Comparison of ENCODE assay signal across 8 mouse cellular contexts in genomic region chr7:141475805-141476158, GRCm38 (mm10). TPM values are rescaled to one million over a fixed set of nuclear protein-coding genes. Genes with fewer than 3 reads are reported as not detected.
DNase-seq lines count a peak whose midpoint lies in the region; ATAC-seq and TF ChIP-seq lines count a peak whose summit lies in the region.

No protein-coding gene starts in this region.

- H3K9ac ChIP-seq in CH12.LX (ENCODE audit: insufficient read depth, low read depth), result peak overlapping the region; percentile 40
- peak overlapping the region; percentile 86 for H3K9ac ChIP-seq in forebrain, embryonic 13.5 days
- peak overlapping the region; percentile 81 for H3K9ac ChIP-seq in liver, embryonic 15.5 days

- peak overlapping the region; percentile 53 for H3K4me2 ChIP-seq in CH12.LX (ENCODE audit: insufficient read depth, low read depth, poor library complexity, severe bottlenecking)
- peak overlapping the region; percentile 87 for H3K4me2 ChIP-seq in forebrain, embryonic 13.5 days
- peak overlapping the region; percentile 99 for H3K4me2 ChIP-seq in liver, embryonic 15.5 days

- peaks cover 20% of the 10 kb centered on the region for H3K36me3 ChIP-seq in heart, embryonic 10.5 days
- peaks cover 16 to 26% of the 10 kb centered on the region in 2 experiments for H3K36me3 ChIP-seq in CH12.LX (replicated peaks in 1 of 2; ENCODE audit: control insufficient read depth in 1 of 2, insufficient read depth in 1 of 2, low read length in 1 of 2)
- peaks cover 20% of the 10 kb centered on the region for H3K36me3 ChIP-seq in forebrain, embryonic 13.5 days (ENCODE audit: poor library complexity, severe bottlenecking)
- H3K36me3 ChIP-seq in liver, embryonic 15.5 days (replicated peaks), result peaks cover 24% of the 10 kb centered on the region

- no peaks in the 10 kb centered on the region for H3K27me3 ChIP-seq in heart, embryonic 10.5 days (ENCODE audit: insufficient read depth, poor library complexity, severe bottlenecking)
- peaks cover 9% of the 10 kb centered on the region for H3K27me3 ChIP-seq in CH12.LX (replicated peaks)
- peaks cover 27% of the 10 kb centered on the region for H3K27me3 ChIP-seq in forebrain, embryonic 13.5 days
- peaks cover 5% of the 10 kb centered on the region for H3K27me3 ChIP-seq in liver, embryonic 15.5 days

- ATAC-seq in forebrain, embryonic 13.5 days, result no peak
- ATAC-seq in liver, embryonic 15.5 days (ENCODE audit: insufficient read depth), result no peak

- no peak for TF ChIP-seq EP300 in CH12.LX (IDR thresholded peaks at IDR 0.05; ENCODE audit: low read length)

- TF ChIP-seq POLR2A in CH12.LX (IDR thresholded peaks at IDR 0.05; ENCODE audit: low read depth, low read length), result no peak

- intact Hi-C loops in left cerebral cortex, postnatal 10 days (cut with DNase I), result no loop called here

- peak overlapping the region; percentile 99 for H3K27ac ChIP-seq in heart, embryonic 10.5 days
- no peak overlapping the region for H3K27ac ChIP-seq in CH12.LX (ENCODE audit: insufficient read depth, low read depth)
- no peak overlapping the region for H3K27ac ChIP-seq in forebrain, embryonic 13.5 days
- H3K27ac ChIP-seq in liver, embryonic 15.5 days (replicated peaks), result peak overlapping the region; percentile 91

- H3K9me3 ChIP-seq in heart, embryonic 10.5 days, result no peaks in the 10 kb centered on the region
- no peaks in the 10 kb centered on the region for H3K9me3 ChIP-seq in CH12.LX (replicated peaks; ENCODE audit: low read length)
- no peaks in the 10 kb centered on the region for H3K9me3 ChIP-seq in forebrain, embryonic 13.5 days (replicated peaks)
- H3K9me3 ChIP-seq in liver, embryonic 15.5 days (replicated peaks), result no peaks in the 10 kb centered on the region

- peak overlapping the region; percentile 92 for H3K4me3 ChIP-seq in heart, embryonic 10.5 days
- peak overlapping the region; percentile 74 to 96 (median 89) for H3K4me3 ChIP-seq in CH12.LX (replicated peaks in 1 of 3; ENCODE audit: low read depth in 2 of 3, low read length in 2 of 3, poor library complexity in 1 of 3)
- peak overlapping the region; percentile 81 for H3K4me3 ChIP-seq in forebrain, embryonic 13.5 days
- H3K4me3 ChIP-seq in liver, embryonic 15.5 days (replicated peaks), result peak overlapping the region; percentile 74

- peaks cover 52% of the 10 kb centered on the region for H3K4me1 ChIP-seq in heart, embryonic 10.5 days
- peaks cover 13 to 43% of the 10 kb centered on the region in 2 experiments for H3K4me1 ChIP-seq in CH12.LX (ENCODE audit: control insufficient read depth in 1 of 2, insufficient read depth in 2 of 2)
- H3K4me1 ChIP-seq in forebrain, embryonic 13.5 days, result peaks cover 35% of the 10 kb centered on the region
- peaks cover 63% of the 10 kb centered on the region for H3K4me1 ChIP-seq in liver, embryonic 15.5 days (replicated peaks)

- in situ Hi-C loops in CH12.LX (cut with MboI; ENCODE audit: low pct_ligation_motif_present, low pct_unique_long_range_greater_than_20kb, low sequenced_read_pairs), result no loop called here

- no peak for TF ChIP-seq RAD21 in CH12.LX (IDR thresholded peaks at IDR 0.05; ENCODE audit: low read depth, low read length)

- WGBS in heart, embryonic 10.5 days, result under 1% methylated on average over 12 of the region's 12 CpGs
- 4% methylated on average over 12 of the region's 12 CpGs for WGBS in forebrain, embryonic 13.5 days
- WGBS in liver, embryonic 15.5 days (ENCODE audit: insufficient replicate concordance), result under 1% methylated on average over 12 of the region's 12 CpGs

- H3K79me2 ChIP-seq in CH12.LX (replicated peaks; ENCODE audit: control insufficient read depth, extremely low read depth, insufficient read depth, poor library complexity, severe bottlenecking), result peaks cover 22% of the 10 kb centered on the region

- no peak for DNase-seq in heart, embryonic 10.5 days (ENCODE audit: low spot score)
- no peak for DNase-seq in heart, adult 11 months
- no peak for DNase-seq in CH12.LX (ENCODE audit: extremely low read depth)
- DNase-seq in frontal cortex, postnatal 10 days (ENCODE audit: low spot score in 2 of 2), result no peak
- no peak for DNase-seq in left cerebral cortex, postnatal 10 days (ENCODE audit: extremely low spot score in 1 of 2, low spot score in 2 of 2)
- no peak for DNase-seq in adrenal gland, adult (ENCODE audit: inconsistent age in 2 of 2, low spot score in 1 of 2)

- no peak for TF ChIP-seq CTCF in CH12.LX (conservative IDR thresholded peaks at IDR 0.05 in 1 of 2, IDR thresholded peaks at IDR 0.05 in 1 of 2; ENCODE audit: low read depth in 2 of 2, low read length in 2 of 2)

- dilution Hi-C loops in CH12.LX (cut with MboI; ENCODE audit: extremely low pct_ligation_motif_present, extremely low pct_unique_long_range_greater_than_20kb, low sequenced_read_pairs), result no loop called here

TF ChIP-seq in CH12.LX, 34 proteins besides CTCF, POLR2A, EP300 and RAD21:
- TF ChIP-seq KAT2A (IDR thresholded peaks at IDR 0.05; ENCODE audit: insufficient replicate concordance, low read length) (no peak), ZMIZ1 (IDR thresholded peaks at IDR 0.05; ENCODE audit: low read depth, low read length) (no peak)

RNA-seq across cellular contexts. Expression of gene Tspan4, which starts 0.7 kb away (rescaled TPM):
- 69.0 and 70.8 TPM in 2 replicates for polyA plus RNA-seq in heart, embryonic 10.5 days (2016; fragmentation: Nextera tagmentation; extraction: Ambion mirVana)
- total RNA-seq in CH12.LX (2012; rRNA removed) (28.9 and 30.0 TPM in 2 replicates), CH12.LX (2014; rRNA removed) (23.8 and 28.4 TPM in 2 replicates)
- polyA plus RNA-seq in CH12.LX (2012; ENCODE audit: insufficient read length, low read depth), result 20.3 and 21.2 TPM in 2 replicates
- polyA plus RNA-seq in forebrain, embryonic 13.5 days (2015; fragmentation: Nextera tagmentation; extraction: Ambion mirVana), result 18.0 and 20.0 TPM in 2 replicates
- 47.7 and 55.0 TPM in 2 replicates for polyA plus RNA-seq in liver, embryonic 15.5 days (2015; fragmentation: Nextera tagmentation; extraction: Ambion mirVana)
- total RNA-seq in left cerebral cortex, postnatal 10 days (2021), result 10 to 100 TPM; 29.0 to 35.4 TPM

RNA-seq across cellular contexts. Expression of gene Polr2l, which starts 0.8 kb away (rescaled TPM):
- polyA plus RNA-seq in heart, embryonic 10.5 days (2016; fragmentation: Nextera tagmentation; extraction: Ambion mirVana), result 73.2 and 74.5 TPM in 2 replicates
- total RNA-seq in CH12.LX (2012; rRNA removed) (82.3 and 109 TPM in 2 replicates), CH12.LX (2014; rRNA removed) (35.7 and 37.1 TPM in 2 replicates)
- 57.5 and 64.8 TPM in 2 replicates for polyA plus RNA-seq in CH12.LX (2012; ENCODE audit: insufficient read length, low read depth)
- polyA plus RNA-seq in forebrain, embryonic 13.5 days (2015; fragmentation: Nextera tagmentation; extraction: Ambion mirVana), result 76.5 and 89.5 TPM in 2 replicates
- polyA plus RNA-seq in liver, embryonic 15.5 days (2015; fragmentation: Nextera tagmentation; extraction: Ambion mirVana), result 41.7 and 43.9 TPM in 2 replicates
- total RNA-seq in left cerebral cortex, postnatal 10 days (2021), result 10 to 100 TPM; 43.8 to 45.0 TPM

RNA-seq across cellular contexts. Expression of gene Cd151, which starts 8.6 kb away (rescaled TPM):
- 23.1 and 38.2 TPM in 2 replicates for polyA plus RNA-seq in heart, embryonic 10.5 days (2016; fragmentation: Nextera tagmentation; extraction: Ambion mirVana)
- total RNA-seq in CH12.LX (2012; rRNA removed) (14.9 and 15.0 TPM in 2 replicates), CH12.LX (2014; rRNA removed) (10.1 and 10.6 TPM in 2 replicates)
- polyA plus RNA-seq in CH12.LX (2012; ENCODE audit: insufficient read length, low read depth), result 13.5 and 21.1 TPM in 2 replicates
- polyA plus RNA-seq in forebrain, embryonic 13.5 days (2015; fragmentation: Nextera tagmentation; extraction: Ambion mirVana), result 12.0 and 14.3 TPM in 2 replicates
- polyA plus RNA-seq in liver, embryonic 15.5 days (2015; fragmentation: Nextera tagmentation; extraction: Ambion mirVana), result 5.0 and 6.3 TPM in 2 replicates
- 10 to 100 TPM; 31.8 to 33.7 TPM for total RNA-seq in left cerebral cortex, postnatal 10 days (2021)

RNA-seq across cellular contexts. Expression of gene Cracr2b, which starts 14.9 kb away (rescaled TPM):
- polyA plus RNA-seq in heart, embryonic 10.5 days (2016; fragmentation: Nextera tagmentation; extraction: Ambion mirVana), result 14.0 and 14.6 TPM in 2 replicates
- total RNA-seq in CH12.LX (2012; rRNA removed) (not detected in 2 replicates), CH12.LX (2014; rRNA removed) (not detected in 2 replicates)
- not detected in 2 replicates for polyA plus RNA-seq in CH12.LX (2012; ENCODE audit: insufficient read length, low read depth)
- polyA plus RNA-seq in forebrain, embryonic 13.5 days (2015; fragmentation: Nextera tagmentation; extraction: Ambion mirVana), result 3.2 and 6.0 TPM in 2 replicates
- polyA plus RNA-seq in liver, embryonic 15.5 days (2015; fragmentation: Nextera tagmentation; extraction: Ambion mirVana), result 3.9 and 5.2 TPM in 2 replicates
- 1 to 10 TPM; 3.4 to 5.8 TPM for total RNA-seq in left cerebral cortex, postnatal 10 days (2021)

RNA-seq across cellular contexts. Expression of gene Pnpla2, which starts 20.8 kb away (rescaled TPM):
- 28.3 and 38.9 TPM in 2 replicates for polyA plus RNA-seq in heart, embryonic 10.5 days (2016; fragmentation: Nextera tagmentation; extraction: Ambion mirVana)
- total RNA-seq in CH12.LX (2012; rRNA removed) (8.9 and 11.7 TPM in 2 replicates), CH12.LX (2014; rRNA removed) (1.5 and 2.8 TPM in 2 replicates)
- polyA plus RNA-seq in CH12.LX (2012; ENCODE audit: insufficient read length, low read depth), result 25.3 and 29.6 TPM in 2 replicates
- 19.5 and 21.0 TPM in 2 replicates for polyA plus RNA-seq in forebrain, embryonic 13.5 days (2015; fragmentation: Nextera tagmentation; extraction: Ambion mirVana)
- 13.9 and 15.3 TPM in 2 replicates for polyA plus RNA-seq in liver, embryonic 15.5 days (2015; fragmentation: Nextera tagmentation; extraction: Ambion mirVana)
- total RNA-seq in left cerebral cortex, postnatal 10 days (2021), result 10 to 100 TPM; 19.2 to 25.5 TPM

Comparison
In these comparisons a context has a peak if more than half of its experiments do, and no peak if none do; other contexts are left out.
1. H3K27ac ChIP-seq: peak in heart, embryonic 10.5 days (single experiment) and liver, embryonic 15.5 days (single experiment); none in CH12.LX (single experiment) and forebrain, embryonic 13.5 days (single experiment).
2. Peak in every context shown above with its lines, with median percentiles within 50 percentile points of each other: H3K4me3 ChIP-seq, H3K4me2 ChIP-seq and H3K9ac ChIP-seq.